Mouse (Mus musculus) lung, postnatal 14 days (tissue): ENCODE results near the gene Spin2g.
"Not testable (repeated sequence)": the region's sequence is repeated elsewhere in the genome, so short reads cannot be mapped to it uniquely, and the experiment has no call there.

Experiments
- DNase-seq: peaks from one replicate; pipeline ENCODE4 v3.0.0; 2021

Gene Spin2g

GRCm38 (mm10) chrX:34238633-34239032, at the start of gene Spin2g:
Gene Spin2g (minus strand): TSS chrX:34238733.
- not testable (repeated sequence) for DNase-seq
